Mouse (Mus musculus): ENCODE data around the gene Jmjd7.

Jmjd7 gene

GRCm38 (mm10) chr2:120026984-120027949 lies at the start of gene Jmjd7, which contains the start of gene Gm28042:
Gene Jmjd7 (plus strand): TSS chr2:120027483.
Gene Gm28042 (plus strand): TSS chr2:120027493.
- peak; percentile 93 for DNase-seq (ENCODE audit: low spot score)

DNA sequence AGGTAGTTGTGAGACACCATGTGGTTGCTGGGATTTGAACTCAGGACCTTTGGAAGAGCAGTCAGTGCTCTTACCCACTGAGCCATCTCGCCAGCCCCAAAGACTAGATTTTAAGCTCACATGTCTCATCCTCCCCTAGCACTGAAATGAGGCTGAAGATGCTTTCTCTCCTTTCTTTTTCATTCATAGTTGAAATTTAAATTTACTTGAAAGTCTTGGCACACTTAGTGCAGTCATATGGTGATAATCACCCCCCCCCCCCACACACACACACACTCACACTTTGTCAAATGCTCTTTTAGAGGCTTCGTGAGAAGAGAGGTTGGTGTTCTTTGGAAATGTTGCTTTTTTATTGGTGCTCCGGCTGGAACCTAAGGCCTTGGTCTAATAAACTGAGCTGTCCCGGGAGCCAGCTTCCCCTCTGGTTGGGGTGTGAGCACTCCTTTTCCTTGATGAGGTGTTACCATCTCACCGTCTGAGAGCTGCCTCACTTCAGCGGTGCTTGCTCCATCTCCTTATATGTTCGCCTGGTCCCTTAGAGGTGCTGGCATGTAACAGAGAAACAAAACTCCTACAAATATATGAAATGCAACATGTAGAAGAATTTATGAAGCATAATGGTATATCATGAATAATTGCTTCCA lies 46.8 kb upstream of the Jmjd7 start:
- no peak for DNase-seq (ENCODE audit: low spot score)

GRCm38 (mm10) chr2:119981631-119982030 lies 45.7 kb upstream of the Jmjd7 start:
- DNase-seq (ENCODE audit: low spot score), result no peak

- no peak for DNase-seq (ENCODE audit: low spot score)
Measured at GRCm38 (mm10) chr2:119985871-119986270, 41.4 kb upstream of the Jmjd7 start.

DNA sequence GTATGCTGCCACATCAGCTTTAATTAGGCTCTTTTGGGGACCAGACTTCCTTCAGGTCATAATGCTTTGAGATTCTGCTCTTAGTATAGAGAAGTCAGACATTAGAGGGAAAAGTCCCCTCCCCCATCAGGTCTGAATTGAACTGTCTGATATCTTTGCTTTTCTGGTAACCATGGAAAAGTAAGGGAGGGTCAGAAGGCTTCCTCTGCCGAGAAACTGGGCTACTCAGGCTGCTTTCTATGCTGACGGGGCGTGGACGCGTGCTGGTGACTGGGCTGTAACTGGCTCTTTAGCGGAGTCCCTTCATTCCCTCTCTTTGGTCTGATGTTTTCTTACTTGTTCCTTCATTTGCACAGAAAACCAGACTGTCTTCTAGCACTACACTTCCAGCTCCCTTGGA lies 40.9 kb upstream of the Jmjd7 start:
- DNase-seq (ENCODE audit: low spot score), result no peak

DNA sequence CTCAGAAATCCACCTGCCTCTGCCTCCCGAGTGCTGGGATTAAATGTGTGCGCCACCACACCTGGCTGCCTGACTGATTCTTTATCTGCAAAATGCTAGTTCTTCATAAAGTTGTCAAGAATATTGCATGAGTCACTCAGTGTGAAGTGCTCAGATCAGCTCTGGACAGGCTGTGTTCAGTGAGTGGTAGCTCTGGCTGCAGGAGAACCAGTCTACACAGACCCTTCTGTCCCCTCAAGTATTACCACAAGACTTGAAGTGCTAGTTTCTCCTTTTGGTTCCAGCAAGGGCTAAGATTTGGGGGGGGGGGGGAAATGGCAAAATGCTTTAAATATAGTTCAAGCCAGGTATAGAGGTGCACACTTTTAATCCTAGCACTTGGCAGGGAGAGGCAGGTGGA lies 39.8 kb upstream of the Jmjd7 start:
- no peak for DNase-seq (ENCODE audit: low spot score)

DNA sequence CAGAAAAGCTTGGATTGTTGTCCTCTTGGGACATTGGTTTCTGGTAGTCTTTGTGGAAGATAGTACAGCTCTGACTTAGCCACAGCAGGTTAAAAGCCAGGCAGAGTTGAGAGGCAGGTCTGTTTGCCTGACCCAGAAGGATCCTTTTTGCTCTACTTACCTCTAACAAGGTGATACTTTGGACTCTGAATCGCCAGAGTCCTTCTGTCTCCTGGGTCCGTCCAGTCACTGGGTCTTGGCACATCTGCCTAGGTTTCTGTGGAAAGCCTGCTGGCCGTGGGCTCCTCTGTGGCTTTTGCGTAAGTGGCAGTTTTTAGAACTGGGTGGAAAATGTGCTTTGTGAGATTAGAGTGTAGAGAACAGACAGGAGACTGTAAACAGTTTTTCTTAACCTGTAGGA lies 38.3 kb upstream of the Jmjd7 start:
- DNase-seq (ENCODE audit: low spot score), result no peak

GRCm38 (mm10) chr2:119990881-119991280 lies 36.4 kb upstream of the Jmjd7 start:
- no peak for DNase-seq (ENCODE audit: low spot score)

DNA sequence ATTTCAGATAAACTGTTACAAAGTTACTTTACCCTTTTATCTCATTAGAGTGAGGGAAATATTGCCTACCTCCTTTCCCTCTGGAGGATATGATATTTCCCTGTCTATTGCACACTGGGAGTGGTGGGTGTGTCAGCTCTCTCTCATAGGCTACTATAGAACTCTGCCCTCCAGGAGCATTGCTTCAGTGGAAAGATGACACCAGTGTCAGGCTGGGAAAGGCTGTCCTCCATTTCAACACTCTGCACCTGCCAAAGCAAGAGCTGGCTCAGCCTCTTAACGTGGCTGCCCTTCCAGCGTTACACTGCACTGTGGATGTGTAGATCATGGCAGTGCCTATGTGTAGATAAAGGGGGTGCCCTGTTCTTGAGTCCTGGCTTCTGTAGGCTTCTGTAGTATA lies 34.9 kb upstream of the Jmjd7 start:
- no peak for DNase-seq (ENCODE audit: low spot score)

DNA sequence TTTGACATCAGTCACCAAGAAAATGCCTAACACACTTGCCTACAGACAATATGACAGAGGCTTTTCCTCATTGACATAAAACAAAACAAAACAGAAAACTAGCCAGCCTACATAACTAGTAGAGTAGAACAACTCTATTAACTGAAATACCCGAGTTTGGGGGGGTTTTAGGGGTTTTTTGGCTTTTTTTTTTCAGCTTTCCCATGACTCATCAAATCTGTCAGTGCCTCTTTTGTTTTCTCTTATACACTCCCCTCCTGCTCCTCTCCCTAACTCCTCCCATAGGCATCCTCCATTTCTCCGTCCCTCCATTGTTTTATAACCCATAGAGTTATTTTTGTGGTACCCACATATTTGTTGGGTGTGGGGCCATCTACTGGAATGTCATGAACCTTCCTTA lies 33.8 kb upstream of the Jmjd7 start:
- no peak for DNase-seq (ENCODE audit: low spot score)

GRCm38 (mm10) chr2:119994839-119995238 lies 32.4 kb upstream of the Jmjd7 start:
- DNase-seq (ENCODE audit: low spot score), result no peak

- no peak for DNase-seq (ENCODE audit: low spot score)
Measured at GRCm38 (mm10) chr2:119995391-119996281, 31.6 kb upstream of the Jmjd7 start.

GRCm38 (mm10) chr2:119997354-119997753 lies 29.9 kb upstream of the Jmjd7 start:
- DNase-seq (ENCODE audit: low spot score), result no peak

DNA sequence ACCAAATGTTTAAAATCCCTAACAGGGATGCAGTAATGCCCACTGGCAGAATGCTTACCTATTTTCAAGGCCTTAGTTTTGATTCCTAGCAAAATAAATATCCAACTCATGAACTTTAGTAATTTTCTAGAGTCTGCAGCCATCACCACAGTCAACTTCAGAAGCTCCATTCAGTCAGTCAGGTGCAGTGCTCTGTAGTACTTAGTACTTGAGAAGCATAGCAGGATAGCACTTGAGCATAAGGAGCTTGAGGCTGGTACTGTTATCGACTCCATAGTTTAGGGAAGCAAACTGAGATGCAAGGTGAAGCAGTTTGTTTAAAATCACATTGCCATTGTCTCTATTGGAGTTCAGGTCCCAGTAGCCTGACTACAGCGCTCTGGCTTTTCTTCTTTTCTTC lies 27.6 kb upstream of the Jmjd7 start:
- no peak for DNase-seq (ENCODE audit: low spot score)

DNA sequence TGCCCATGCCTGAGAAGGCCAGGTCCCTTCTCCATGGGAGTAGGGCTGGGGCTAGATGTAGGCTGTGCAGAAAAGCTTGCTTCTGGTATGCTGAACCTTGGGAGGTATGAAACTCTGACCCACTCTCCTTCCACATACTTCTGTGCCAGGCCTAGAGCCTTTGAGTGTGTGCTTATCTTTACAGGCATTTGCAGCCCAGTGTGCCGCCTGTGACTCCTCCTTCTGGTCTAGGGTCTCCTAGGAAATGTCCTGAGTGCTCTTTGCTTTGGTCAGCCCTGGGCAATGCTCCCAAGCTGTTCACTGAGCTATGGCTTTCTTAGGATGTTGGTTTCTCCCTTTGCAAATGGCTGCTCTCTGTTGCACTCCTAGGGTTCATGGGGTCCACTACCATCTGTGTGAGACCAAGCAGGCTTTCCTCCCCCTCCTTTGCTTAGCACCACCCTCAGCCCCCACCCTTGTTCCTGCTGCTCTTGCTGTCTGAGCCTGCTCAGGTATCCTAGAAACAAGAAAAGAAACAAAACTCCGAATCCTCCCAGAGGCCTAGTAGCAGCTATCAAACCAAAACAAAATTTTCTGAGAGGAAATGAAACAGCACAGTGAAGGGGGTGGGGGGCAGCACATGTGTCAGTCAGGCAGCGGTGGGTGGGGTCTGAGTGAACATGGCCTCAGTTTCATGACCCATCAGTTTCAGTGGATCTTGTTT lies 26.2 kb upstream of the Jmjd7 start:
- DNase-seq (ENCODE audit: low spot score), result no peak

- DNase-seq (ENCODE audit: low spot score), result no peak
Measured at GRCm38 (mm10) chr2:120001956-120002355, 25.3 kb upstream of the Jmjd7 start.

DNA sequence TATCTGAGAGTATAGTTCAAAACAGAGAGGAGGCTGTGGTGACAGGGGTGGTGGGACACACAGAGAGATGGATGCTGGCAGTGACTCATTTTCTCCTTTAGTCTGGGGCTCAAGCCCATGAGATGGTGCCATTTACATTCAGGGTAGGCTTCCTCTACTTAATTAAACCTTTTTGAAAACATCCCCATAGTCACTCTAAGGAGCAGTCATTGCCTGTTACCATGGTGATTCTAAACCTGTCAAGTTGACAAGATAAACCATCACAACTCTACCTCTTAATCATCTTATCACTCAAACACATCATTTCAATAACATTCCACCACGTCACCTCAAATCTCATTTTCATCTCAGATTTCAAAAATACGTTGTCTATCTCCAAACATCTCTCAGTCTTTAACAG lies 23.3 kb upstream of the Jmjd7 start:
- no peak for DNase-seq (ENCODE audit: low spot score)

GRCm38 (mm10) chr2:120006696-120007095 lies 20.6 kb upstream of the Jmjd7 start:
- DNase-seq (ENCODE audit: low spot score), result no peak

- DNase-seq (ENCODE audit: low spot score), result no peak
Measured at GRCm38 (mm10) chr2:120007680-120008210, 19.5 kb upstream of the Jmjd7 start.

- DNase-seq (ENCODE audit: low spot score), result no peak
Measured at GRCm38 (mm10) chr2:120008672-120009071, 18.6 kb upstream of the Jmjd7 start.

GRCm38 (mm10) chr2:120011462-120012200 lies 15.7 kb upstream of the Jmjd7 start:
- peak; percentile 46 for DNase-seq (ENCODE audit: low spot score)
